ENCODE assay signal across 8 mouse cellular contexts in genomic region chr2:152397680-152398435, GRCm38 (mm10). TPM values are rescaled to one million over a fixed set of nuclear protein-coding genes. Genes with fewer than 3 reads are reported as not detected.
DNase-seq lines count a peak whose midpoint lies in the region; ATAC-seq lines count a peak whose summit lies in the region.

Sox12 (minus strand) TSS chr2:152398063.

- H3K9ac ChIP-seq in intestine, embryonic 15.5 days = peak within 1 kb of the TSS; percentile 82

- peak; percentile 68 for ATAC-seq in intestine, embryonic 15.5 days

- peak within 1 kb of the TSS; percentile 82 for H3K4me3 ChIP-seq in intestine, embryonic 15.5 days (replicated peaks)

- peak within 1 kb of the TSS; percentile 99 for H3K27ac ChIP-seq in intestine, embryonic 15.5 days

- intact Hi-C loops in left cerebral cortex, postnatal 25 days (cut with DNase I) = loop anchor here (1.0 kb wide), 1 partner anchor 16 kb away; no protein-coding TSS in a partner anchor

- H3K9me3 ChIP-seq in intestine, embryonic 15.5 days = no peaks in the 10 kb centered on the region

- H3K4me2 ChIP-seq in intestine, embryonic 15.5 days (replicated peaks) = peak within 1 kb of the TSS; percentile 96

- H3K27me3 ChIP-seq in intestine, embryonic 15.5 days (replicated peaks) = no peaks in the 10 kb centered on the region

- peak; percentile 92 for DNase-seq in adrenal gland, adult 8-10 months
- peak; percentile 98 for DNase-seq in embryo, embryonic 11.5 days (ENCODE audit: low read depth, low spot score)
- peak; percentile 97 to 99 for DNase-seq in gastrocnemius, postnatal 4 days (ENCODE audit: low spot score in 2 of 2)
- peak; percentile 97 to 98 for DNase-seq in left cerebral cortex, postnatal 25 days (ENCODE audit: low spot score in 2 of 2)
- DNase-seq in mesoderm, embryonic 11.5 days (ENCODE audit: low read depth, low spot score) = peak; percentile 98
- peak; percentile 96 for DNase-seq in right cerebral cortex, postnatal 25 days
- DNase-seq in urinary bladder, postnatal 36 days (ENCODE audit: low spot score in 2 of 2) = peak; percentile 94 to 96

- WGBS in intestine, embryonic 15.5 days = under 1% methylated on average over 76 of the region's 104 CpGs

- no peaks in the 10 kb centered on the region for H3K36me3 ChIP-seq in intestine, embryonic 15.5 days

- H3K4me1 ChIP-seq in intestine, embryonic 15.5 days (replicated peaks) = peaks cover 36% of the 10 kb centered on the region

RNA-seq across cellular contexts. Expression of gene Sox12, which starts in this region (rescaled TPM):
- 10 to 100 TPM in 3 of 4 experiments, 1 to 10 TPM in 1; 9.9 to 16.8 (median 12.6) TPM for total RNA-seq in adrenal gland, adult 8-10 months (2022)
- 10 to 100 TPM; 17.6 TPM for total RNA-seq in gastrocnemius, postnatal 4 days (2021)
- 5.4 and 5.9 TPM in 2 replicates for polyA plus RNA-seq in intestine, embryonic 15.5 days (2015; fragmentation: Nextera tagmentation; extraction: Ambion mirVana)
- 10 to 100 TPM; 14.0 to 15.6 TPM for total RNA-seq in left cerebral cortex, postnatal 25 days (2021)

Comparison
In these comparisons a context has a peak if more than half of its experiments do, and no peak if none do; other contexts are left out.
1. Peak in every context shown above with its lines: DNase-seq, ATAC-seq, H3K4me3 ChIP-seq and H3K27ac ChIP-seq.